Mouse (Mus musculus): ENCODE data around the gene G3bp1. TPM values are rescaled to one million over a fixed set of nuclear protein-coding genes. Genes with fewer than 3 reads are reported as not detected.

G3bp1 gene
- 23.3 and 48.8 TPM in 2 replicates for polyA plus RNA-seq (2012; rRNA removed; ENCODE audit: low replicate concordance)

GRCm38 (mm10) chr11:55469048-55469843, at the start of gene G3bp1:
G3bp1 (plus strand) TSS chr11:55469685.

GRCm38 (mm10) chr11:55422978-55423377, 46.5 kb upstream of the G3bp1 start, which contains the start of gene Sparc:
Sparc (minus strand) TSS chr11:55423183.

DNA sequence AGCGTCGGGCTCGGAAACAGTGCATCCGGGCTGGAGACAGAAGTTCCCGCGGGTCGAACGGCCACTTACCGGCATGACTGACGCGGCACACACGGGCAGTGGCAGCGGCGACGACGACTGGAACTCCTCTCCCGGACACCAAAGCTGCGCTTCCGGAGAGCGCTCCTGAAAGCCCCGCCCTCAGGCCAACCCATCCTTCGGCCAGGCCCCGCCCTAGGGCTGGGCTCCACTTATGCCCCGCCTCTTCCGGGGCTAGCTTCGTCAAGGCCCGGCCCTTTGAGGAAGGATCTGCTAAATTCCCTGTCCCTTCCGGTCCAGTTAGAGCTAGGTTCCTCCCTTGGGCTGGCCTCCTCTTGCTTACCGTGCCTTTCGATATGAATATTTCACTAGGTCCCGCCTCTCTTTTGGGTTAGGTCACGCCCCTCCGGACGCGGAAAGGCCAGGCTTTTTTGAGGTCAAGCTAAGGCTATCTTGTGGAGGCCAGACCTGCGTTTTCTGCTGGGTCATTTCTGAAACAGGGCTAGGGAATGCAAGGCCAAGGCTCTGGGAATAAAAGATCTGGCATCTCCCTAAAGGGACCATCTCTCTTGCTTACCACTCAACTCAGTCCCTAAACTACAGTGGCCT, 8.4 kb upstream of the G3bp1 start, which contains the start of gene Atox1:
Atox1 (minus strand) TSS at position 221 of the 627 bp plus-strand sequence.

Other genes with a start within 250 kb of the G3bp1 start
- under 0.01 and 0.23 TPM in 2 replicates for gene Fat2, start 133.1 kb upstream of the G3bp1 start, polyA plus RNA-seq (2012; rRNA removed; ENCODE audit: low replicate concordance)
- 3,898 and 8,730 TPM in 2 replicates for gene Sparc, start 46.5 kb upstream of the G3bp1 start, polyA plus RNA-seq (2012; rRNA removed; ENCODE audit: low replicate concordance)
- 474 and 698 TPM in 2 replicates for gene Atox1, start 8.4 kb upstream of the G3bp1 start, polyA plus RNA-seq (2012; rRNA removed; ENCODE audit: low replicate concordance)
- not detected in 2 replicates for gene Glra1, start 138.5 kb downstream of the G3bp1 start, polyA plus RNA-seq (2012; rRNA removed; ENCODE audit: low replicate concordance)

All from subcutaneous adipose tissue, adult 2 months (tissue).